Comparison of ENCODE assay signal across 23 mouse cellular contexts in genomic region chr16:94038986-94039341, GRCm38 (mm10). TPM values are rescaled to one million over a fixed set of nuclear protein-coding genes. Genes with fewer than 3 reads are reported as not detected.
DNase-seq lines count a peak whose midpoint lies in the region; ATAC-seq and TF ChIP-seq lines count a peak whose summit lies in the region.
"Had no signal": no experiment of that assay in that cellular context is flagged by ENCODE, and none has a peak within 500 bp of the region (broad histone marks: within the 10 kb centered on the region; RNA-seq: fewer than 3 reads in every experiment).

No protein-coding gene starts in this region.

- H3K4me1 ChIP-seq in lung, embryonic 15.5 days, result 0 out of 2 replicates have a peak, but pooled peaks cover 2% of the 10 kb centered on the region
- peaks cover 28% of the 10 kb centered on the region for H3K4me1 ChIP-seq in E14TG2a.4 (replicated peaks; ENCODE audit: low read depth, low read length)

- no peaks in the 10 kb centered on the region; the same call in none of the 2 replicates for H3K27me3 ChIP-seq in lung, embryonic 15.5 days
- H3K27me3 ChIP-seq in E14TG2a.4 (ENCODE audit: insufficient read depth, low read length) (no peaks in the 10 kb centered on the region), myocyte (ENCODE audit: control insufficient read depth, insufficient read depth, insufficient read length) (no peaks in the 10 kb centered on the region)
- H3K27me3 ChIP-seq: Patski had no signal

- no peaks in the 10 kb centered on the region for H3K79me2 ChIP-seq in myocyte (ENCODE audit: control insufficient read depth, insufficient read depth)

- H3K9me3 ChIP-seq in lung, embryonic 15.5 days, result no peaks in the 10 kb centered on the region
- H3K9me3 ChIP-seq in E14TG2a.4 (ENCODE audit: low read length), result peaks cover 4% of the 10 kb centered on the region; the same call in 1 of the 2 replicates
- H3K9me3 ChIP-seq: embryonic facial prominence, embryonic 13.5 days; embryonic facial prominence, embryonic 15.5 days; forebrain, embryonic 10.5 days; forebrain, embryonic 12.5 days had no signal

- no peak for TF ChIP-seq CTCF in E14TG2a.4 (conservative IDR thresholded peaks at IDR 0.05; ENCODE audit: low read length)

- no peak for DNase-seq in lung, postnatal 36 days
- no peak for DNase-seq in cerebellum, postnatal 25 days
- DNase-seq: adrenal gland, postnatal 14 days; adrenal gland, postnatal 36 days; cerebellum, adult 9-10 months; cerebellum, postnatal 10 days; cerebellum, postnatal 36 days; embryo, embryonic 11 days had no signal

- no peaks in the 10 kb centered on the region for H3K36me3 ChIP-seq in lung, embryonic 15.5 days
- no peaks in the 10 kb centered on the region for H3K36me3 ChIP-seq in E14TG2a.4 (ENCODE audit: insufficient read depth, low read length)
- H3K36me3 ChIP-seq in myocyte (ENCODE audit: control insufficient read depth, insufficient read depth), result no peaks in the 10 kb centered on the region
- H3K36me3 ChIP-seq: embryonic facial prominence, embryonic 13.5 days; embryonic facial prominence, embryonic 15.5 days; forebrain, embryonic 10.5 days; forebrain, embryonic 12.5 days; G1E had no signal

- no peak overlapping the region for H3K9ac ChIP-seq in lung, embryonic 15.5 days
- H3K9ac ChIP-seq: embryonic facial prominence, embryonic 13.5 days; embryonic facial prominence, embryonic 15.5 days; forebrain, embryonic 12.5 days had no signal

- 71% methylated on average over 9 of the region's 9 CpGs for WGBS in lung, embryonic 15.5 days

- H3K27ac ChIP-seq in lung, embryonic 15.5 days, result no peak overlapping the region
- H3K27ac ChIP-seq: embryonic facial prominence, embryonic 13.5 days; embryonic facial prominence, embryonic 15.5 days; forebrain, embryonic 10.5 days; forebrain, embryonic 12.5 days had no signal

- H3ac ChIP-seq in myocyte (ENCODE audit: control insufficient read depth, insufficient read length), result no peak overlapping the region

- no peak for TF ChIP-seq POLR2A in myocyte (IDR thresholded peaks at IDR 0.05; ENCODE audit: insufficient read length, low read depth)

- no peak overlapping the region for H3K4me2 ChIP-seq in lung, embryonic 15.5 days
- no peak overlapping the region for H3K4me2 ChIP-seq in myocyte (ENCODE audit: low read depth)
- H3K4me2 ChIP-seq: embryonic facial prominence, embryonic 13.5 days; embryonic facial prominence, embryonic 15.5 days; forebrain, embryonic 12.5 days had no signal

- H3K4me3 ChIP-seq in lung, embryonic 15.5 days, result no peak overlapping the region
- H3K4me3 ChIP-seq in E14TG2a.4 (replicated peaks; ENCODE audit: low read length) (peak overlapping the region; percentile 35; the same call in 1 of the 2 replicates), myocyte (no peak overlapping the region)
- H3K4me3 ChIP-seq: embryonic facial prominence, embryonic 13.5 days; embryonic facial prominence, embryonic 15.5 days; erythroblast, embryonic 14.5 days; forebrain, embryonic 10.5 days; forebrain, embryonic 12.5 days had no signal

- 0 out of 2 replicates have a peak, but pooled peaks have one; percentile 19 for ATAC-seq in lung, embryonic 15.5 days (ENCODE audit: borderline replicate concordance, extremely low read depth, low FRiP score, low TSS enrichment)
- ATAC-seq: activated CD4-positive, CD25-positive, alpha-beta regulatory T cell, adult 4 months; forebrain, embryonic 16.5 days; Patski had no signal

TF ChIP-seq in myocyte, 11 proteins besides CTCF, POLR2A, EP300 and RAD21:
- TF ChIP-seq TCF3 (IDR thresholded peaks at IDR 0.05; ENCODE audit: insufficient read length, low read depth) (no peak), CEBPB (IDR thresholded peaks at IDR 0.05; ENCODE audit: insufficient read depth, poor library complexity, severe bottlenecking) (no peak), SRF (IDR thresholded peaks at IDR 0.05; ENCODE audit: control insufficient read depth, insufficient read length, low read depth) (peak; percentile 78)

RNA-seq across cellular contexts. Expression of gene Cldn14, which starts 30.3 kb away (rescaled TPM):
- not detected in 2 replicates for polyA plus RNA-seq in lung, embryonic 15.5 days (2015; fragmentation: Nextera tagmentation; extraction: Ambion mirVana)
- polyA plus RNA-seq in myocyte (2012; fragmentation: generic; extraction: Trizol), result 0.07 TPM
- polyA plus RNA-seq: activated CD4-positive, CD25-positive, alpha-beta regulatory T cell, adult 4 months; C2C12; embryonic facial prominence, embryonic 11.5 days; embryonic facial prominence, embryonic 13.5 days; forebrain, embryonic 10.5 days; forebrain, embryonic 12.5 days; forebrain, embryonic 14.5 days; forebrain, embryonic 16.5 days; G1E; Patski had no signal

RNA-seq across cellular contexts. Expression of gene Sim2, which starts 45.8 kb away (rescaled TPM):
- polyA plus RNA-seq in lung, embryonic 15.5 days (2015; fragmentation: Nextera tagmentation; extraction: Ambion mirVana), result 0.12 and 0.15 TPM in 2 replicates
- 8.6 TPM for polyA plus RNA-seq in myocyte (2012; fragmentation: generic; extraction: Trizol)
- polyA plus RNA-seq: activated CD4-positive, CD25-positive, alpha-beta regulatory T cell, adult 4 months; erythroblast, embryonic 14.5 days; G1E had no signal
